Mouse (Mus musculus) liver, embryonic 16.5 days (tissue): ENCODE measurements around the gene Stox2. TPM values are rescaled to one million over a fixed set of nuclear protein-coding genes. Genes with fewer than 3 reads are reported as not detected.

Experiments used
- ATAC-seq: fragments of 200-750 bp; cut with Nextera tagmentation; 2 replicates; pipeline ENCODE4 v1.8.0; 2017; ENCODE audit warnings: low read depth, mild to moderate bottlenecking, moderate number of reproducible peaks, moderate library complexity
- H3K27ac ChIP-seq: fragments of 300-500 bp; sonication (generic); 2 replicates; pipeline ENCODE4 v1.5.1; 2014; ENCODE audit warnings: mild to moderate bottlenecking, low read length
- H3K27me3 ChIP-seq: fragments of 300-500 bp; sonication (generic); 2 replicates; pipeline ENCODE4 v1.6.1; 2014; ENCODE audit warnings: low read depth, low read length, mixed read lengths; ENCODE audit not compliant: control insufficient read depth, insufficient read depth
- H3K36me3 ChIP-seq: fragments of 300-500 bp; sonication (generic); 2 replicates; pipeline ENCODE4 v1.6.1; 2014; ENCODE audit warnings: mild to moderate bottlenecking; ENCODE audit not compliant: control insufficient read depth, insufficient read depth
- H3K4me1 ChIP-seq: fragments of 300-500 bp; sonication (generic); 2 replicates; pipeline ENCODE4 v1.6.1; 2014; ENCODE audit warnings: low read depth, low read length, mixed read lengths; ENCODE audit not compliant: control insufficient read depth
- H3K4me2 ChIP-seq: fragments of 300-500 bp; sonication (generic); 2 replicates; pipeline ENCODE4 v1.6.1; 2014; ENCODE audit warnings: low read depth, low read length, mixed read lengths
- H3K4me3 ChIP-seq: fragments of 300-500 bp; sonication (generic); 2 replicates; pipeline ENCODE4 v1.5.1; 2014; ENCODE audit warnings: low read depth, mild to moderate bottlenecking, low read length
- H3K9ac ChIP-seq: fragments of 300-500 bp; sonication (generic); 2 replicates; pipeline ENCODE4 v1.6.1; 2014; ENCODE audit warnings: low read depth, low read length
- H3K9me3 ChIP-seq: fragments of 300-500 bp; sonication (generic); replicated peaks from 2 replicates; pipeline ENCODE4 v1.6.1; 2016; ENCODE audit warnings: low read length; ENCODE audit not compliant: control insufficient read depth
- WGBS: fragments of 180-500 bp; shearing (Covaris S2); extraction: QIAGEN DNeasy Blood & Tissue Kit; methylation state at CpG from one replicate; pipeline ENCODE4 v1.1.7; 2014; ENCODE audit not compliant: insufficient replicate concordance; 5-methylcytosine and 5-hydroxymethylcytosine counted together
- polyA plus RNA-seq: library from polyadenylated mRNA; unstranded; fragments of >200 nt; fragmentation: Nextera tagmentation; extraction: Ambion mirVana; gene quantifications from 2 replicates; pipeline ENCODE4 v1.2.1, GENCODE M21; 2015

Stox2 gene
- polyA plus RNA-seq, 1 experiment from 2014 or later = 0.30 TPM

DNA sequence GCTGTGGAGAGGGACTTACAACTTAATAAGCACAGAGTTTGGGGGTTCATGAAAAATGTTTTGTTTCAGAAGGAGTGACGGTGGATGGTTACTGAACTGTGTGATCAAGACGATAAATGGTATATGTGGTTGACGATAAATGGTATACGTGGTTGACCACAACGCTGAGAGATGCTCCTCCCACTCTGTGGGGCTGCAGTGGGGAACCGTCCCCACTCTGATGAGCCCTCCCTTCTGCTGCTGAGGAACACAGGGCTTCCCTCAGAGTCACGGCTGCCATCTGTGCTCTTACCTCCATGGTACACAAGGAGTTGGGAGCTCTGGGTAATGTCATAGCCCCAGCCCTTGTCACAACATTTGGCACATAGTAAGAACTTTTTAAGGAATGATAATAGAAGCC lies 72.4 kb downstream of the Stox2 start:
- no peaks in the 10 kb centered on the region for H3K4me1 ChIP-seq
- H3K27ac ChIP-seq = no peak overlapping the region
- H3K9ac ChIP-seq = no peak overlapping the region
- H3K4me3 ChIP-seq = no peak overlapping the region
- H3K9me3 ChIP-seq = no peaks in the 10 kb centered on the region
- H3K36me3 ChIP-seq = no peaks in the 10 kb centered on the region
- no peaks in the 10 kb centered on the region for H3K27me3 ChIP-seq
- ATAC-seq = no peak
- 33% methylated on average over 7 of the region's 7 CpGs for WGBS
- H3K4me2 ChIP-seq = no peak overlapping the region

GRCm38 (mm10) chr8:47371539-47371938 lies 74.6 kb downstream of the Stox2 start:
- H3K4me1 ChIP-seq = no peaks in the 10 kb centered on the region
- ATAC-seq = no peak
- 54% methylated on average over 3 of the region's 3 CpGs for WGBS
- no peaks in the 10 kb centered on the region for H3K27me3 ChIP-seq
- H3K4me3 ChIP-seq = no peak overlapping the region
- H3K4me2 ChIP-seq = no peak overlapping the region
- H3K27ac ChIP-seq = no peak overlapping the region
- H3K36me3 ChIP-seq = no peaks in the 10 kb centered on the region
- H3K9me3 ChIP-seq = no peaks in the 10 kb centered on the region
- H3K9ac ChIP-seq = no peak overlapping the region

DNA sequence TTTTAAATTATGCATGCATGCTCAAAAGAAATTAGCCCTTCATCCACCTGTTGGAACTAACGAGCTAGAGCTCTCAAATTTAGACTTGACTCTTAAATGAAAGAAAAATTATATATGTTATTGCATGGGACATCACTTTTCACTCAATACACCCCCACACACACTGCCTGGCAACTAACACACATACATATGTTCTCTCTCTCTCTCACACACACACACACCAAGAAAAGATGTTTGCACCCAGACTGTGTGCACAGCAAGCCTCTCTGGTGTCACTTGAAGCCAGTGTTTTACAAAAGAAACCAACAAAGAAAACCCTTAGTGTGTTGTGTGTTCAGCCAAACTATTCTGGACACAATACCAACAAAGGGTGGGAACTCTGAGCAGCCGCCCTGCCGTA lies 75.1 kb downstream of the Stox2 start:
- H3K27ac ChIP-seq = no peak overlapping the region
- H3K4me1 ChIP-seq = no peaks in the 10 kb centered on the region
- H3K36me3 ChIP-seq = no peaks in the 10 kb centered on the region
- WGBS = 79% methylated on average over 3 of the region's 3 CpGs
- no peak overlapping the region for H3K9ac ChIP-seq
- no peak overlapping the region for H3K4me2 ChIP-seq
- H3K9me3 ChIP-seq = no peaks in the 10 kb centered on the region
- no peak overlapping the region for H3K4me3 ChIP-seq
- no peak for ATAC-seq
- H3K27me3 ChIP-seq = no peaks in the 10 kb centered on the region

- H3K27me3 ChIP-seq = no peaks in the 10 kb centered on the region
- H3K4me1 ChIP-seq = no peaks in the 10 kb centered on the region
- no peaks in the 10 kb centered on the region for H3K36me3 ChIP-seq
- no peak overlapping the region for H3K4me3 ChIP-seq
- H3K9ac ChIP-seq = no peak overlapping the region
- no peaks in the 10 kb centered on the region for H3K9me3 ChIP-seq
- WGBS = 19% methylated on average over 15 of the region's 15 CpGs
- ATAC-seq = no peak
- H3K4me2 ChIP-seq = no peak overlapping the region
- H3K27ac ChIP-seq = no peak overlapping the region
These were observed 75.6 kb downstream of the Stox2 start for GRCm38 (mm10) chr8:47370421-47371080.

DNA sequence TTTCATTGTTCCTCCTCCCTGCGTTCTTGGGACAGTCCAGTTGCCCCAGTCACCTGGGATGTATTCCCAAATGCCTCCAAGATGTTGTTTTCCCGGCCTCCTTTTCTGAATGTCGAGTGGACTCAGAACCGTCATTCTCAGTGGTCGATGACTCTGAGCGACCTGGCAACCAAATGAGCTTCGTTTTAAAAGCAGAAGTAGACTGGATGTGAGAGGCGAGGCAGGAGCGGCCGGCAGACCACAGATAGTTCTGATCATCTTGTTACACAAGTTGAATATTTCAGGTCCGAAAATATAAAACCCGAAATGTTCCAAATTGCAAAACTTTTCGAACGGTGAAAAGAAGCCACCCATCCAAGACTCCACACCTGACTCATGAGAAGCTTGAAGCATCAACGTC lies 76.2 kb downstream of the Stox2 start:
- no peak for ATAC-seq
- no peak overlapping the region for H3K27ac ChIP-seq
- H3K4me3 ChIP-seq = no peak overlapping the region
- H3K9ac ChIP-seq = no peak overlapping the region
- 48% methylated on average over 15 of the region's 15 CpGs for WGBS
- no peak overlapping the region for H3K4me2 ChIP-seq
- no peaks in the 10 kb centered on the region for H3K4me1 ChIP-seq
- H3K9me3 ChIP-seq = no peaks in the 10 kb centered on the region
- no peaks in the 10 kb centered on the region for H3K36me3 ChIP-seq
- H3K27me3 ChIP-seq = no peaks in the 10 kb centered on the region

DNA sequence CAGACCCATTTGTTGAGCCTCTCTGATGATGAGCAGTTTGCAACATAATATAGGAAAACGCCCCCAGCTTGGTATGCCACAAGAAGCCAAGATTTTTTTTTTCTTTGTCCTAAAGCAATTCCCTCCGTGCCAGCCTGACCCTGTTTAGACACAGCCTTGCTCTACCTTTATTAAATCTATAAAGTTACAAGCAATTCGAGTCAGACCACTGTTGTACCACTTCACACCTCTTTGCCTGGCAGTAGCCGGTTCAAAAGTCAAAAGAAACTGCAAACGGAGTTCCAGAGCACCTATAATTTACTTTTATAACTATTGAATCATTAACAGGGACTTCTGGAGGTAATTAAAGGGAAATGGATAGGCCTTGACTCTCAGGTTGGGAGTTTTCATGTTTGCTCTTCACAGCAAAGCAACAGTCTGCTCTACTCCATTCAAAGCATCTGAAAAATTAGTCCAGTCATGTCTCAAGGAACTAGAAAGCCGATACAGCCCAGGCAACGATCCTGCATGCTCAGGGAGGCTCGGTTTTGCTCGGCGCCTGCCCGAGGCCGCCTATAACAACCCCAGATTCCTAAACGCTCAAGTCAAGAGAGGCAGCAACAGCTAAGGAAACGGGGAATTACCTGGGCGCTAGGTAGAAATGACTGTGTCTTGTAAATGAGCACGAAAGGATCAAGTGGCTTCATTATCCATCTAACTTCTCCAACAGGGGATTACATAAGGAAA lies 77.0 kb downstream of the Stox2 start:
- Histone ChIP-seq H3K27ac (no peak overlapping the region), H3K36me3 (no peaks in the 10 kb centered on the region), H3K9ac (no peak overlapping the region), H3K27me3 (no peaks in the 10 kb centered on the region), H3K9me3 (no peaks in the 10 kb centered on the region), H3K4me2 (no peak overlapping the region), H3K4me1 (no peaks in the 10 kb centered on the region), H3K4me3 (no peak overlapping the region)
- no peak for ATAC-seq
- WGBS = 58% methylated on average over 16 of the region's 16 CpGs

GRCm38 (mm10) chr8:47367029-47367428 lies 79.1 kb downstream of the Stox2 start:
- Histone ChIP-seq H3K36me3 (no peaks in the 10 kb centered on the region), H3K27me3 (no peaks in the 10 kb centered on the region), H3K4me3 (no peak overlapping the region), H3K9me3 (no peaks in the 10 kb centered on the region), H3K4me2 (no peak overlapping the region), H3K4me1 (no peaks in the 10 kb centered on the region), H3K9ac (no peak overlapping the region), H3K27ac (no peak overlapping the region)
- WGBS = 50% methylated on average over 6 of the region's 6 CpGs
- no peak for ATAC-seq

- 10% methylated on average over 8 of the region's 8 CpGs for WGBS
- Histone ChIP-seq H3K27me3 (no peaks in the 10 kb centered on the region), H3K4me3 (no peak overlapping the region), H3K4me1 (no peaks in the 10 kb centered on the region), H3K36me3 (no peaks in the 10 kb centered on the region), H3K4me2 (no peak overlapping the region), H3K9me3 (no peaks in the 10 kb centered on the region), H3K27ac (no peak overlapping the region), H3K9ac (no peak overlapping the region)
- ATAC-seq = 0 out of 2 replicates have a peak, but pooled peaks have one; percentile 19
These were observed 82.9 kb downstream of the Stox2 start for GRCm38 (mm10) chr8:47363271-47363670.

GRCm38 (mm10) chr8:47355340-47355906 lies 90.7 kb downstream of the Stox2 start:
- H3K9ac ChIP-seq = no peak overlapping the region
- H3K4me2 ChIP-seq = no peak overlapping the region
- H3K9me3 ChIP-seq = no peaks in the 10 kb centered on the region
- no peak for ATAC-seq
- H3K4me3 ChIP-seq = no peak overlapping the region
- no peaks in the 10 kb centered on the region for H3K36me3 ChIP-seq
- H3K27me3 ChIP-seq = no peaks in the 10 kb centered on the region
- H3K27ac ChIP-seq = no peak overlapping the region
- 66% methylated on average over 8 of the region's 8 CpGs for WGBS
- H3K4me1 ChIP-seq = no peaks in the 10 kb centered on the region
